Mouse (Mus musculus) CH12.LX (cell line): ENCODE measurements around the gene Cdh13. TPM values are rescaled to one million over a fixed set of nuclear protein-coding genes. Genes with fewer than 3 reads are reported as not detected.

Source experiments
- DNase-seq: peaks from one replicate; pipeline ENCODE4 v3.0.0-alpha.2; 2013; ENCODE audit errors: extremely low read depth
- H3K27ac ChIP-seq: 2 replicates; pipeline ENCODE4 v1.5.1; 2012; ENCODE audit warnings: low read depth, mild to moderate bottlenecking, control low read depth, moderate library complexity; ENCODE audit not compliant: insufficient read depth
- H3K27me3 ChIP-seq: replicated peaks from 2 replicates; pipeline ENCODE3; 2012; ENCODE audit warnings: inconsistent platforms
- H3K36me3 ChIP-seq, 2 experiments: replicated peaks in 1 of 2; 2 replicates each; pipeline versions ENCODE3 to v1.6.1; 2012; ENCODE audit warnings: inconsistent platforms in 1 of 2, low read length in 1 of 2, mild to moderate bottlenecking in 1 of 2, mixed read lengths in 1 of 2, moderate library complexity in 1 of 2; ENCODE audit not compliant: control insufficient read depth in 1 of 2, insufficient read depth in 1 of 2
- H3K4me1 ChIP-seq, 2 experiments: 2 replicates each; pipeline ENCODE4 v1.6.1; 2012; ENCODE audit warnings: inconsistent platforms in 1 of 2, moderate library complexity in 1 of 2; ENCODE audit not compliant: insufficient read depth in 2 of 2, control insufficient read depth in 1 of 2
- H3K4me2 ChIP-seq: 2 replicates; pipeline ENCODE4 v1.6.1; 2012; ENCODE audit warnings: low read depth, mild to moderate bottlenecking, control low read depth; ENCODE audit not compliant: poor library complexity, insufficient read depth, severe bottlenecking
- H3K4me3 ChIP-seq, 3 experiments: fragments of 150-350 bp in 1 of 3; sonication (generic) in 1 of 3; replicated peaks in 1 of 3; 2 replicates each; pipeline versions ENCODE3 to v1.5.1; 2011 to 2012; ENCODE audit warnings: low read depth in 2 of 3, low read length in 2 of 3, mild to moderate bottlenecking in 2 of 3, moderate library complexity in 2 of 3, control low read depth in 1 of 3, improper control_type of control experiment in 1 of 3, inconsistent platforms in 1 of 3, mixed read lengths in 1 of 3; ENCODE audit not compliant: poor library complexity in 1 of 3
- H3K79me2 ChIP-seq: replicated peaks from 2 replicates; pipeline ENCODE4 v1.6.1; 2012; ENCODE audit warnings: mild to moderate bottlenecking, moderate library complexity; ENCODE audit not compliant: control insufficient read depth, poor library complexity, insufficient read depth, severe bottlenecking; ENCODE audit errors: extremely low read depth
- H3K9ac ChIP-seq: 2 replicates; pipeline ENCODE4 v1.6.1; 2012; ENCODE audit warnings: low read depth, mild to moderate bottlenecking, control low read depth, moderate library complexity; ENCODE audit not compliant: insufficient read depth
- H3K9me3 ChIP-seq: replicated peaks from 2 replicates; pipeline ENCODE3; 2012; ENCODE audit warnings: low read length, inconsistent platforms, mixed read lengths
- BHLHE40 ChIP-seq: IDR thresholded peaks from 2 replicates; pipeline ENCODE4 v1.6.1; 2011; ENCODE audit warnings: mild to moderate bottlenecking, low read depth, low read length, improper control_type of control experiment
- EP300 ChIP-seq: IDR thresholded peaks from 2 replicates; pipeline ENCODE4 v1.6.1; 2011; ENCODE audit warnings: low read length, improper control_type of control experiment
- GABPA ChIP-seq: IDR thresholded peaks from 2 replicates; pipeline ENCODE4 v1.6.1; 2012; ENCODE audit warnings: low read depth, low read length, improper control_type of control experiment, inconsistent platforms; ENCODE audit not compliant: insufficient replicate concordance
- IRF4 ChIP-seq: IDR thresholded peaks from 2 replicates; pipeline ENCODE4 v1.6.1; 2014; ENCODE audit warnings: low read depth, mild to moderate bottlenecking, inconsistent platforms, low read length, improper control_type of control experiment
- JUND ChIP-seq: conservative IDR thresholded peaks from 2 replicates; pipeline ENCODE4 v1.6.1; 2011; ENCODE audit warnings: low read depth, low read length, improper control_type of control experiment
- KAT2A ChIP-seq: IDR thresholded peaks from 2 replicates; pipeline ENCODE4 v1.6.1; 2012; ENCODE audit warnings: low read length, improper control_type of control experiment, inconsistent platforms; ENCODE audit not compliant: insufficient replicate concordance
- MAX ChIP-seq: IDR thresholded peaks from 2 replicates; pipeline ENCODE4 v1.6.1; 2011; ENCODE audit warnings: low read length, improper control_type of control experiment
- MEF2A ChIP-seq: IDR thresholded peaks from 2 replicates; pipeline ENCODE4 v1.6.1; 2014; ENCODE audit warnings: low read depth, mild to moderate bottlenecking, inconsistent platforms, low read length, improper control_type of control experiment, borderline replicate concordance
- MYC ChIP-seq: IDR thresholded peaks from 2 replicates; pipeline ENCODE4 v1.6.1; 2011; ENCODE audit warnings: low read depth, mild to moderate bottlenecking, improper control_type of control experiment, low read length
- NRF1 ChIP-seq: IDR thresholded peaks from 2 replicates; pipeline ENCODE4 v1.6.1; 2014; ENCODE audit warnings: low read depth, mild to moderate bottlenecking, inconsistent platforms, low read length, improper control_type of control experiment, moderate library complexity
- PAX5 ChIP-seq: IDR thresholded peaks from 2 replicates; pipeline ENCODE4 v1.6.1; 2012; ENCODE audit warnings: low read length, inconsistent platforms, mixed read lengths
- POLR2A ChIP-seq: IDR thresholded peaks from 2 replicates; pipeline ENCODE4 v1.6.1; 2011; ENCODE audit warnings: low read depth, mild to moderate bottlenecking, improper control_type of control experiment, low read length
- POLR2AphosphoS2 ChIP-seq: IDR thresholded peaks from 2 replicates; pipeline ENCODE4 v1.6.1; 2011; ENCODE audit warnings: low read depth, low read length, improper control_type of control experiment
- RCOR1 ChIP-seq: conservative IDR thresholded peaks from 2 replicates; pipeline ENCODE4 v1.6.1; 2012; ENCODE audit warnings: low read depth, mild to moderate bottlenecking, inconsistent platforms, low read length, improper control_type of control experiment
- SIN3A ChIP-seq: IDR thresholded peaks from 2 replicates; pipeline ENCODE4 v1.6.1; 2012; ENCODE audit warnings: low read length, improper control_type of control experiment, inconsistent platforms
- SMC3 ChIP-seq: IDR thresholded peaks from 2 replicates; pipeline ENCODE4 v1.6.1; 2011; ENCODE audit warnings: low read depth, low read length, improper control_type of control experiment
- TCF12 ChIP-seq: IDR thresholded peaks from 2 replicates; pipeline ENCODE4 v1.6.1; 2014; ENCODE audit warnings: low read depth, mild to moderate bottlenecking, inconsistent platforms, low read length, improper control_type of control experiment
- UBTF ChIP-seq: IDR thresholded peaks from 2 replicates; pipeline ENCODE4 v1.6.1; 2012; ENCODE audit warnings: low read depth, mild to moderate bottlenecking, inconsistent platforms, low read length, improper control_type of control experiment, moderate library complexity
- ZC3H11A ChIP-seq: IDR thresholded peaks from 2 replicates; pipeline ENCODE4 v1.6.1; 2012; ENCODE audit warnings: low read depth, mild to moderate bottlenecking, inconsistent platforms, low read length, improper control_type of control experiment
- ZKSCAN1 ChIP-seq: IDR thresholded peaks from 2 replicates; pipeline ENCODE4 v1.6.1; 2012; ENCODE audit warnings: low read depth, inconsistent platforms, low read length, improper control_type of control experiment, borderline replicate concordance
- dilution Hi-C: fragments of 300-500 bp; cut with MboI; formaldehyde crosslinking; loops from 2 replicates; pipeline ENCODE4 v1.14.3; 2020; ENCODE audit warnings: low sequenced_read_pairs; ENCODE audit not compliant: extremely low pct_unique_long_range_greater_than_20kb, extremely low pct_ligation_motif_present
- in situ Hi-C: fragments of 300-500 bp; cut with MboI; formaldehyde crosslinking; loops from 3 replicates; pipeline ENCODE4 v1.14.3; 2019; ENCODE audit warnings: low sequenced_read_pairs, low pct_ligation_motif_present, low pct_unique_long_range_greater_than_20kb, mixed read lengths
- polyA plus RNA-seq: library from polyadenylated mRNA; unstranded; fragments of >175 nt; gene quantifications from 2 replicates; pipeline ENCODE4 v1.2.1, GENCODE M21; 2012; ENCODE audit warnings: low read depth; ENCODE audit not compliant: insufficient read length
- total RNA-seq, 2 experiments: library from RNA; depleted of rRNA; stranded (reverse); fragments of 300-350 nt in 1 of 2; fragments of >200 nt in 1 of 2; gene quantifications; 2 replicates each; pipeline ENCODE4 v1.2.3; 2012 to 2014

Cdh13 gene
- total and polyA plus RNA-seq, 3 experiments, result not detected

DNA sequence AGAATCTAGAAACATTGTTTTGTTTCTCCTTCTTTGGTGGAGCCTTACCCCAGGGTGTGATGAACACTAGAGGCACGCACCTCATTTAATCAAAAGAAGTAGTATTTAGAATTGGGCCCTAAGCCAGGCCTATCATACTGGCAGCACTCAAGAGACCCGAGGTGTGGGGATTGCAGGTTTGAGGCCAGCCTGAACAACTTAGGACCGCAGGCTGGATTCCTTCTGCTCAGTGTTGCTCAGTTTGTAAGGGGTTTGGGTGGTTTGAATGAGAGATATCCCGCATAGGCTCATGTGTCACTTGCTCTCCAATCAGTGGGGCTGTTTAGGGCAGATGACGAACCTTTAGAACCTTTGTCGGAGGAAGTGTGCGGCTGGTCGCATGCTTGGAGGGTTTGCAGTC lies 96.5 kb downstream of the Cdh13 start:
- Histone ChIP-seq H3K4me1 (no peaks in the 10 kb centered on the region), H3K9ac (no peak overlapping the region), H3K9me3 (peaks cover 72% of the 10 kb centered on the region), H3K27me3 (no peaks in the 10 kb centered on the region)
- TF ChIP-seq PAX5, result no peak
- no peak for TF ChIP-seq BHLHE40
- TF ChIP-seq TCF12, result no peak
- TF ChIP-seq POLR2A, result no peak
- no peak for TF ChIP-seq JUND
- no peak for TF ChIP-seq MYC
- no peak for TF ChIP-seq KAT2A
- TF ChIP-seq SMC3, result no peak
- TF ChIP-seq MEF2A, result no peak
- TF ChIP-seq RCOR1, result no peak
- TF ChIP-seq, all 38 proteins: peak for 0
- Histone ChIP-seq H3K4me3 (no peak overlapping the region), H3K36me3 (no peaks in the 10 kb centered on the region), H3K27ac (no peak overlapping the region), H3K4me2 (no peak overlapping the region), H3K79me2 (no peaks in the 10 kb centered on the region)
- DNase-seq, result no peak
- in situ Hi-C loops (no loop called here), dilution Hi-C loops (no loop called here)

DNA sequence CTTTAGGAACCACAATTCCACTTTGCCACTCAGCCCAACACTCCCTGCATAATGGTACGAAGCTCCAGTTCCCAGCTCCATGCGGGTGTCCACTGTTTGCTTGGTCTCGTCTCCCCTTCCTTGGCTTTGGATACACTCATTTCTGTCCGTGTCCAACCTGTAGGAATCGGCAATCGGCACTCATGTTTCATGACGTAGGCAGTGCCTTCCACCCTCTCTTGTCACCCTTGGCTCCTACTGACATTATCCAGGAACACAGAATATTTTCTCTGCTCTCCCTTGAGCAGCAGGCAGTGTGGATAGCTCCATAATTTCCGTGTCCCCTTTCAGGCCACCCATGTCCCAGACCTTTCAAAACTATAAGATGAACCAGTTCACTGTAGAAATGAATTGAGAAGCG lies 97.2 kb downstream of the Cdh13 start:
- Histone ChIP-seq H3K4me3 (no peak overlapping the region), H3K9ac (no peak overlapping the region), H3K4me2 (no peak overlapping the region), H3K27me3 (no peaks in the 10 kb centered on the region), H3K4me1 (no peaks in the 10 kb centered on the region), H3K79me2 (no peaks in the 10 kb centered on the region), H3K36me3 (no peaks in the 10 kb centered on the region), H3K27ac (no peak overlapping the region), H3K9me3 (peaks cover 73% of the 10 kb centered on the region)
- TF ChIP-seq ZKSCAN1 (no peak), PAX5 (no peak), EP300 (no peak), SIN3A (no peak), NRF1 (no peak)
- DNase-seq, result no peak
- dilution Hi-C loops, result no loop called here
- in situ Hi-C loops, result no loop called here

DNA sequence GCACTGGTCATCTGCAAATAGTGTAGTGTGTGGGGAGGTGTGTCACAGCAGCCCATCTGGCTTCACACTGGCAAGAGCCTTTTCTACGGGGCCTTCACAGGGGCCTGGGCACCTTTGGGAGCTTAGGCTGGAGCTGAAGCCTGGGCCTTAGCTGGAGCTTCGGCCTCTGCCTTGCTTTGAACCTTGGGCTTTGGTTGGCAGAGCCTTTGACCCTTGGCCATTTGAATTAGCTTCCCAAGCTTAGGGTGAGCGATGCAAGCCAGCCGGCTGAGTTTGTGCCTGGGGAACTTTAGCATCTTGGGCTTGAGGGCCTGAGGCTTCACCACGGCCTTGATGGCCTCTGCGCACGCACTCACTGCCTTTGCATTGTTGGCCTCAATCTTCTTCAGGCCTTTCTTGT lies 98.1 kb downstream of the Cdh13 start:
- H3K4me2 ChIP-seq, result no peak overlapping the region
- H3K27me3 ChIP-seq, result no peaks in the 10 kb centered on the region
- H3K36me3 ChIP-seq, result no peaks in the 10 kb centered on the region
- peaks cover 73% of the 10 kb centered on the region for H3K9me3 ChIP-seq
- no peaks in the 10 kb centered on the region for H3K79me2 ChIP-seq
- dilution Hi-C loops (no loop called here), in situ Hi-C loops (no loop called here)
- TF ChIP-seq GABPA, result no peak
- TF ChIP-seq UBTF, result no peak
- TF ChIP-seq IRF4, result no peak
- TF ChIP-seq ZC3H11A, result no peak
- no peak for TF ChIP-seq MAX
- TF ChIP-seq POLR2A, result no peak
- TF ChIP-seq POLR2AphosphoS2, result no peak
- no peak for DNase-seq
- H3K4me1 ChIP-seq, result no peaks in the 10 kb centered on the region
- no peak overlapping the region for H3K27ac ChIP-seq
- no peak overlapping the region for H3K4me3 ChIP-seq
- H3K9ac ChIP-seq, result no peak overlapping the region
